Mouse (Mus musculus) lung, postnatal 0 days (tissue): ENCODE measurements around the gene Tsen15.

Experiments used
- CTCF ChIP-seq: IDR thresholded peaks from 2 replicates; pipeline ENCODE4 v1.5.1; 2016; ENCODE audit warnings: antibody characterized with exemption, mild to moderate bottlenecking
- EP300 ChIP-seq: IDR thresholded peaks from 2 replicates; pipeline ENCODE4 v1.6.1; 2016; ENCODE audit warnings: antibody characterized with exemption, mild to moderate bottlenecking, control low read depth

- no peak for TF ChIP-seq CTCF
- no peak for TF ChIP-seq EP300
These were observed 2.8 kb upstream of the Tsen15 start for GRCm38 (mm10) chr1:152389271-152389670.
